12 mouse cellular contexts compared by ENCODE assay signal in the genomic region with DNA sequence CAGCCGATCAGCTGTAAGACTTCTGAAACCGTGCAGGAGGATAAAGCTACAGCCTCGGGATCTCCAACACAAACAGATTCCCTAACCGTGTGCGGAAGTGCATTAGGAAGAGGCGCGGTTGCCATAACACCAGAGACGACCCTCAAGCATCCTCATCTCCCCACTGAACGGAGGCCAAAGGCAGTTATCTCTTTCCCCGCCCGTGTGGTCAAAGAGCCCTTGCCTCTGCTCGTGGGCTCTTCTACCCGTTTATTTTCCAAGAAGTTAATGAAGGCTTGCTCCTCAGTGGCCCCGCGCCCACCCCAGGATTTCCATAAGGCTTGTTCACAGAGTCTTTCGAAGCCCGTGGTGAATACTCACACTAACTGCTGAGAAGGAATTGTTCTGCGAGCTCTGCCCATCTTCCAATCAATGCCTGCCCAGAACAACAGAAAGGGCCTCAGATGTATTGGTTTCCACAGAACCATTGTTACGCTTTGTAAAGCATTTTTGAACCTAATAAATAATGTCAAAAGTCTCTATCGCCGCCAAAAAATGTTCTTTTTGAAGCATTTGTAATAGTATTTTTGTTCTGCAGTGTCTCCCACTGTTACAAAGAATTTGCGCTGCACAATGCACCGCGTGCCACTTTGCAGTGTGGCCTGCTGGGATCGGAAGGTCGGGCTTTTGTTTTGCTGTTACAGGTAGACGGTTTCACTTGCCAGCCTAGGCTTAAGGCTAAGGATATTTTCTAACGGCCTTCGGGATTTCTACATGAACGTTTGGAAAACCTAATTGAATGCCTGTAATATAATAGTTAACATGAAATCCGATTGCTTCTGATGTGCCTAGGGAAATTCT.
DNase-seq lines count a peak whose midpoint lies in the region; ATAC-seq and TF ChIP-seq lines count a peak whose summit lies in the region.
"Had no signal": no experiment of that assay in that cellular context is flagged by ENCODE, and none has a peak within 500 bp of the region (broad histone marks: within the 10 kb centered on the region; RNA-seq: fewer than 3 reads in every experiment).

No protein-coding gene starts in this region.

- H3K27me3 ChIP-seq in embryonic facial prominence, embryonic 12.5 days, result no peaks in the 10 kb centered on the region
- peaks cover 3% of the 10 kb centered on the region; the same call in 1 of the 2 replicates for H3K27me3 ChIP-seq in hindbrain, embryonic 12.5 days
- no peaks in the 10 kb centered on the region for H3K27me3 ChIP-seq in midbrain, embryonic 16.5 days (ENCODE audit: control insufficient read depth, insufficient read depth, low read depth, low read length)
- H3K27me3 ChIP-seq: heart, embryonic 15.5 days; liver, embryonic 13.5 days had no signal

- no peaks in the 10 kb centered on the region for H3K9me3 ChIP-seq in embryonic facial prominence, embryonic 12.5 days
- H3K9me3 ChIP-seq in hindbrain, embryonic 12.5 days (replicated peaks), result no peaks in the 10 kb centered on the region
- H3K9me3 ChIP-seq in midbrain, embryonic 16.5 days (replicated peaks; ENCODE audit: control insufficient read depth, low read length, poor library complexity, severe bottlenecking), result no peaks in the 10 kb centered on the region
- H3K9me3 ChIP-seq: heart, embryonic 15.5 days; liver, embryonic 13.5 days had no signal

- no peak for TF ChIP-seq CTCF in layer of hippocampus, adult 2 months (conservative IDR thresholded peaks at IDR 0.05)

- H3K4me1 ChIP-seq in embryonic facial prominence, embryonic 12.5 days, result no peaks in the 10 kb centered on the region
- peaks cover 12% of the 10 kb centered on the region for H3K4me1 ChIP-seq in hindbrain, embryonic 12.5 days
- peaks cover 9% of the 10 kb centered on the region for H3K4me1 ChIP-seq in midbrain, embryonic 16.5 days (ENCODE audit: control insufficient read depth, insufficient read depth, low read length)
- H3K4me1 ChIP-seq: heart, embryonic 15.5 days; liver, embryonic 13.5 days had no signal

- H3K36me3 ChIP-seq in embryonic facial prominence, embryonic 12.5 days, result no peaks in the 10 kb centered on the region
- H3K36me3 ChIP-seq in hindbrain, embryonic 12.5 days, result no peaks in the 10 kb centered on the region
- no peaks in the 10 kb centered on the region for H3K36me3 ChIP-seq in midbrain, embryonic 16.5 days (ENCODE audit: control insufficient read depth, insufficient read depth, low read length)
- H3K36me3 ChIP-seq: heart, embryonic 15.5 days; liver, embryonic 13.5 days had no signal

- ATAC-seq in embryonic facial prominence, embryonic 12.5 days (ENCODE audit: insufficient number of reproducible peaks, insufficient read depth, low FRiP score, low TSS enrichment), result no peak
- peak; percentile 72 for ATAC-seq in hindbrain, embryonic 12.5 days (ENCODE audit: low FRiP score)
- peak; percentile 82 for ATAC-seq in midbrain, embryonic 16.5 days

- DNase-seq in R1 (ENCODE audit: low read depth, low spot score), result peak; percentile 23
- no peak for DNase-seq in layer of hippocampus, adult 9-11 months
- no peak for DNase-seq in gastrocnemius, adult 8-10 months (ENCODE audit: low spot score in 2 of 2)
- no peak for DNase-seq in spleen, adult 18-20 months
- no peak for DNase-seq in layer of hippocampus, adult 2 months (ENCODE audit: low spot score in 2 of 2)
- DNase-seq: kidney, adult 9 months; liver, embryonic 13.5 days; lung, postnatal 4 days had no signal

- no peak overlapping the region for H3K4me3 ChIP-seq in embryonic facial prominence, embryonic 12.5 days
- H3K4me3 ChIP-seq in hindbrain, embryonic 12.5 days, result peak overlapping the region; percentile 18
- peak overlapping the region; percentile 9; the same call in 1 of the 2 replicates for H3K4me3 ChIP-seq in midbrain, embryonic 16.5 days (ENCODE audit: low read depth, low read length)
- no peak overlapping the region for H3K4me3 ChIP-seq in layer of hippocampus, adult 2 months
- H3K4me3 ChIP-seq: heart, embryonic 15.5 days; liver, embryonic 13.5 days had no signal

- H3K9ac ChIP-seq in embryonic facial prominence, embryonic 12.5 days, result no peak overlapping the region
- peak overlapping the region; percentile 32 for H3K9ac ChIP-seq in hindbrain, embryonic 12.5 days
- H3K9ac ChIP-seq in midbrain, embryonic 16.5 days (ENCODE audit: low read depth, low read length), result peak overlapping the region; percentile 38
- H3K9ac ChIP-seq: heart, embryonic 15.5 days; liver, embryonic 13.5 days had no signal

- 46% methylated on average over 31 of the region's 31 CpGs for WGBS in embryonic facial prominence, embryonic 12.5 days
- WGBS in hindbrain, embryonic 12.5 days, result 27% methylated on average over 31 of the region's 31 CpGs
- 12% methylated on average over 31 of the region's 31 CpGs for WGBS in midbrain, embryonic 16.5 days

- no peak overlapping the region for H3K27ac ChIP-seq in embryonic facial prominence, embryonic 12.5 days
- peak overlapping the region; percentile 1; the same call in 1 of the 2 replicates for H3K27ac ChIP-seq in hindbrain, embryonic 12.5 days
- H3K27ac ChIP-seq in midbrain, embryonic 16.5 days (ENCODE audit: low read length), result peak overlapping the region; percentile 39; the same call in 1 of the 2 replicates
- H3K27ac ChIP-seq in layer of hippocampus, adult 2 months, result no peak overlapping the region
- H3K27ac ChIP-seq: heart, embryonic 15.5 days; liver, embryonic 13.5 days had no signal

- H3K4me2 ChIP-seq in embryonic facial prominence, embryonic 12.5 days (replicated peaks), result 0 out of 2 replicates have a peak overlapping the region, but pooled peaks have one; percentile 2
- H3K4me2 ChIP-seq in hindbrain, embryonic 12.5 days (replicated peaks), result peak overlapping the region; percentile 47
- peak overlapping the region; percentile 41 for H3K4me2 ChIP-seq in midbrain, embryonic 16.5 days (ENCODE audit: low read length)
- H3K4me2 ChIP-seq: heart, embryonic 15.5 days; liver, embryonic 13.5 days had no signal

Comparison
In these comparisons a context has a peak if more than half of its experiments do, and no peak if none do; other contexts are left out.
1. H3K27ac ChIP-seq: peak in hindbrain, embryonic 12.5 days (single experiment) and midbrain, embryonic 16.5 days (single experiment); none in embryonic facial prominence, embryonic 12.5 days (single experiment) and layer of hippocampus, adult 2 months (single experiment).
2. H3K4me3 ChIP-seq: peak in hindbrain, embryonic 12.5 days (single experiment) and midbrain, embryonic 16.5 days (single experiment); none in embryonic facial prominence, embryonic 12.5 days (single experiment) and layer of hippocampus, adult 2 months (single experiment).
3. Peak in every context shown above with its lines, with median percentiles within 50 percentile points of each other: H3K4me2 ChIP-seq.